Mouse (Mus musculus) lung, embryonic 14.5 days (tissue): Measurements from ENCODE around the gene Hoxc9. TPM values are rescaled to one million over a fixed set of nuclear protein-coding genes. Genes with fewer than 3 reads are reported as not detected.

ENCODE experiments used
- ATAC-seq: fragments of 200-750 bp; cut with Nextera tagmentation; 2 replicates; pipeline ENCODE4 v1.8.0; 2017; ENCODE audit warnings: mild to moderate bottlenecking, moderate TSS enrichment, moderate library complexity; ENCODE audit not compliant: insufficient read depth
- DNase-seq: peaks from one replicate; pipeline ENCODE4 v3.0.0-alpha.2; 2015
- H3K27ac ChIP-seq: fragments of 300-500 bp; sonication (generic); 2 replicates; pipeline ENCODE4 v1.5.1; 2014; ENCODE audit warnings: low read depth, mild to moderate bottlenecking, moderate library complexity
- H3K27me3 ChIP-seq: fragments of 300-500 bp; sonication (generic); 2 replicates; pipeline ENCODE4 v1.6.1; 2014; ENCODE audit warnings: low read length, control low read depth; ENCODE audit not compliant: insufficient read depth
- H3K36me3 ChIP-seq: fragments of 300-500 bp; sonication (generic); 2 replicates; pipeline ENCODE4 v1.6.1; 2014; ENCODE audit warnings: control low read depth; ENCODE audit not compliant: insufficient read depth
- H3K4me1 ChIP-seq: fragments of 300-500 bp; sonication (generic); 2 replicates; pipeline ENCODE4 v1.6.1; 2014; ENCODE audit warnings: antibody characterized with exemption, control low read depth; ENCODE audit not compliant: insufficient read depth
- H3K4me2 ChIP-seq: fragments of 300-500 bp; sonication (generic); 2 replicates; pipeline ENCODE4 v1.6.1; 2014; ENCODE audit warnings: mild to moderate bottlenecking
- H3K4me3 ChIP-seq: fragments of 300-500 bp; sonication (generic); 2 replicates; pipeline ENCODE4 v1.5.1; 2014; ENCODE audit warnings: low read depth, low read length
- H3K9ac ChIP-seq: fragments of 300-500 bp; sonication (generic); 2 replicates; pipeline ENCODE4 v1.6.1; 2014
- H3K9me3 ChIP-seq: fragments of 300-500 bp; sonication (generic); 2 replicates; pipeline ENCODE4 v1.6.1; 2016; ENCODE audit warnings: low read depth, low read length, control low read depth
- CTCF ChIP-seq: IDR thresholded peaks from 2 replicates; pipeline ENCODE4 v1.5.1; 2016; ENCODE audit warnings: antibody characterized with exemption, low read depth
- WGBS: fragments of 180-500 bp; shearing (Covaris S2); extraction: QIAGEN DNeasy Blood & Tissue Kit; methylation state at CpG from one replicate; pipeline ENCODE4 v1.1.7; 2014; 5-methylcytosine and 5-hydroxymethylcytosine counted together
- polyA plus RNA-seq: library from polyadenylated mRNA; unstranded; fragments of >200 nt; fragmentation: Nextera tagmentation; extraction: Ambion mirVana; gene quantifications from 2 replicates; pipeline ENCODE4 v1.2.1, GENCODE M21; 2014

Gene Hoxc9
- polyA plus RNA-seq, 1 experiment from 2014 or later: not detected

DNA sequence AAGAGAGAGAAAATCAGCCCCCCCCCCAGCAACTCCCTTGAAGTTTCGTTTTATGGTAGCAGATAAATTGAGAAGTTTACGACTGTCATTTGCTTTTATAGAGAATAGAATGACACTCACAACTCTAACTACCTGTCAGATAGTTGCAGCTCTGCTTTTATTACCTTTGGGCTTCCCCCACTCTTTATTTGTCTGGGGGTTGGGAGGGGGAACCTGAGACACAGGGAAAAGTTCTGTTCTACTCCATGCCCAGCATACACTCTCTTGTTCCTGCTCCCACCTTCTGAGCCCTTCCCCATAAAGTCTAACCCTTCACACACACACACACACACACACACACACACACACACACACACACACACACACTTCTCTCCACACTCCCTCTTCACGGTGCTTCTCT is 16.6 kb downstream of the Hoxc9 start:
- 4% methylated on average over 3 of the region's 3 CpGs for WGBS
- Histone ChIP-seq H3K9ac (no peak overlapping the region), H3K9me3 (no peaks in the 10 kb centered on the region), H3K27me3 (peaks cover 98% of the 10 kb centered on the region), H3K36me3 (no peaks in the 10 kb centered on the region), H3K4me2 (no peak overlapping the region), H3K4me3 (no peak overlapping the region), H3K4me1 (no peaks in the 10 kb centered on the region), H3K27ac (no peak overlapping the region)
- ATAC-seq (no peak), DNase-seq (no peak)
- TF ChIP-seq CTCF: no peak

DNA sequence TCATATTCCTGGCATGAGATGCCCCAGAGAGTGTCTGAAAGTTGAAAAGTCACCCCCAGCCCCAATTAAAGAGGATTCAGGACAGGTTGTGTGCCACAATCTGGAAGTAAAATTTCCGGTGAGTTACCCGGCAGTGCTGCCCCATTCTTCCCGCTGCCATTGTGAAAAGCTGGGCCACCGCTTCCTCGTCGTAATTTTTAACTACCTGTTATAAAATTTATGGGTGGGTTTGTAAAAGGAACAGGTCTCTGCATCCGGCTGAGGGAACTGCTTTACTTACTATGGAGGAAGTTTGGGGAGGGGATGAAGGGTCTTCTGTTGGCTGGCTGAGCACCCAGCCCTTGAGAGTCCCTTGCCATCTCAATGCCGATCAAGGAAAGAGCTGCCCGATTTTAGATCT is 20.3 kb downstream of the Hoxc9 start:
- DNase-seq: no peak
- Histone ChIP-seq H3K27me3 (peaks cover 99% of the 10 kb centered on the region), H3K36me3 (no peaks in the 10 kb centered on the region), H3K4me3 (no peak overlapping the region), H3K9ac (no peak overlapping the region), H3K9me3 (no peaks in the 10 kb centered on the region), H3K4me2 (no peak overlapping the region), H3K4me1 (no peaks in the 10 kb centered on the region), H3K27ac (no peak overlapping the region)
- TF ChIP-seq CTCF: no peak
- 3% methylated on average over 9 of the region's 9 CpGs for WGBS
- no peak for ATAC-seq

DNA sequence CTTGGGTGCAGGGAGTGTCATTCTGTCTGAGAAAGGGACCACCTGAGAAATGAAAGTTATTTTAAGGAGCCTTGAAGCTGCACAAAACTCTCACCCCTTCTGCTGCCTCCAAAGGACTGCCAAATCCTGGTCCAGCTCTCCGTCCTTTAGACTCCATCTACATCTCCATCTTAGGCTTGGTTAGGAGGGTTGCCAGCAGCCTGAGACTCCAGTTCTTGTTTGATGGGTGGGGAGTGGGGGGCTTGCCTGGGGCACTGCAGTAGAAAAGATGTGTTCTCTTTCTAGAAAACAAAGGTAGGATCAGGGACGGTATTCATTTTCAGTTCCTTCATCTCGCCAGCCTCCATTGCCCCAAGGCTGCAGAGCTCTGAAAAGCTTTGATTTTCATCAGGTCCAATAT is 21.2 kb downstream of the Hoxc9 start:
- H3K27ac ChIP-seq: no peak overlapping the region
- H3K27me3 ChIP-seq: peaks cover 99% of the 10 kb centered on the region
- WGBS: 4% methylated on average over 3 of the region's 3 CpGs
- H3K4me1 ChIP-seq: no peaks in the 10 kb centered on the region
- no peak for DNase-seq
- H3K9ac ChIP-seq: no peak overlapping the region
- no peaks in the 10 kb centered on the region for H3K9me3 ChIP-seq
- no peak for TF ChIP-seq CTCF
- H3K4me3 ChIP-seq: no peak overlapping the region
- no peak overlapping the region for H3K4me2 ChIP-seq
- H3K36me3 ChIP-seq: no peaks in the 10 kb centered on the region
- ATAC-seq: no peak

DNA sequence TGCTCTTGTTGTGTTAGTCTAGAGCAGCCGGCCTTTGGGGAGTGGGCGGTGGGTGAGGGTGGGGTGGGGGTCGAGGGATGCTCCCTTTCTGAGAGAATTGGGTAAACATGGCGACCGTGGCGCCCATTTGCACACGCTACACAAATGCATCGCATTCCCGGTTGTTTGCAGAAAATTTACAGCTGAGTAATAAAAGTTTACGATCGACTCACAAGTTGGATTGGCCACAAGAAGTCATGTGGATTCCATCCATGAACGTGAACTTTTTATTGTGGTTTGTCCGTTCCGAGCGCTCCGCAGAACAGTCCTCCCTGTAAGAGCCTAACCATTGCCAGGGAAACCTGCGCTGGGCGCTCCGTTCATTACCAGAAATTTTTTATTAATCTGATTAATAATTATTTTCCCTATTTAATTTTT is 21.7 kb downstream of the Hoxc9 start, which contains the start of gene Hoxc6:
Gene Hoxc6, plus strand, starts transcription at position 319 of the 417 bp plus-strand sequence.
- H3K4me3 ChIP-seq: peak within 1 kb of the TSS; percentile 43
- 2% methylated on average over 19 of the region's 19 CpGs for WGBS
- TF ChIP-seq CTCF: no peak
- no peak within 1 kb of the TSS for H3K9ac ChIP-seq
- no peak within 1 kb of the TSS for H3K27ac ChIP-seq
- DNase-seq: no peak
- ATAC-seq: no peak
- H3K27me3 ChIP-seq: peaks cover 99% of the 10 kb centered on the region
- peak within 1 kb of the TSS; percentile 79 for H3K4me2 ChIP-seq
- no peaks in the 10 kb centered on the region for H3K4me1 ChIP-seq
- no peaks in the 10 kb centered on the region for H3K9me3 ChIP-seq
- H3K36me3 ChIP-seq: no peaks in the 10 kb centered on the region

DNA sequence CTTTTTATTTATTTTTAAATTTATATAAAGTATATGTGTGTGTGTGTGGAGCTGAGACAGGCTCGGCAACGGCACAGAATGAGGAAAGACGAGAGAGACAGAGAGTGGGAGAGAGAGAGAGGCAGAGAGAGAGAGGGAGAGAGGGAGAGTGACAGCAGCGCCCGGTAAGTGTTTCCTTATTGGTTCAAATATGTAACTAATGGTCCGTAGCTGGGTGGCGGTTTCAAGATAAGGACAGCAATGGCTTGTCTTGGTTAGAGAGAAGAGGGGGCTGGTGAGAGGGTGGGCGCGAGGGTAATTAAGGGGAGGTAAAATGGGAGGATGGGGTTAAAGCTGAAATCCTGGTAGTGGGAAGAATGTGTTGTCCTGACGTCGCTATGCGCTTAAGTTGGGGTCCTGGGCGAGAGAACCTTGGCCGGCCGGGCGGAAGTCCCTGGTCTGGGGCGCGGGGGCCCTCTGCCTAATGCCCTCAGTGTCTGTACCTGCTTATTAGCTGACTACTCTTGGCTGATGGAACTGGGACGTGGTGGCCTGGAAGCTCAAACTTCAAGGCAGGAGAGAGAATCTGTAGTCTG is 22.5 kb downstream of the Hoxc9 start:
- Histone ChIP-seq H3K27me3 (peaks cover 99% of the 10 kb centered on the region), H3K9ac (no peak overlapping the region)
- under 1% methylated on average over 19 of the region's 19 CpGs for WGBS

DNA sequence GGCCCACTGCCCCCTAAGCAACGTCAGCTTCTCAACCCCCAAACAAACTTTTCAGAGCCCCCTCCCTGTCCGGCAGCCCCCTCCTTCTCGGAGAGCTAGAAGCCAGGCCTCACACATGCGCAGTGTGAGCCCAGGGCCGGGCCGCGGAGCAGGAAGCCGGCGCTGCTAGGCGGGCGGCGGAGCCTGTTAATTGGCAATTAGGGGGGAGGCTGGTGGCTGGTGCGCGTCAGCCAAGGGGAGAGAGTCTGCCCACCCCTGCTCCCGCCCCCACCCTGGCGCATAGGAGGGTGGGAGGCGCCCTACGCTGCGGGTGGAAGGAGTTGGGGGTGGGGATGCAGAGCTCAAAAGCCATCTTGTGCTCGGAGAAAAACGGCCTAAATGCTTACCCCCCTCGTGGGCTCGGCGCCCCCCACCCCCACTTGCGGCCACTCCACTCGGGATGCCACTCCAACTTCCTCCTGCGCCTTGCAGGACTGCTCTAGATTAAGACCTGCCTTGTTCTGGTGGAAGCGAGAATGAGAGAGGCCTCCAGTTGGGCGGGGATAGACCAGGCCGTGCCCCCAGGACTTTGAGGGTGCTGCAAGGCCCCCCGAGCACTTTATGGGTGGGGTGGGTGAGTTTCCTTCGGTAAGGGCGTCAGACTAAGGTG is 23.1 kb downstream of the Hoxc9 start:
- H3K4me2 ChIP-seq: peak overlapping the region; percentile 79
- WGBS: 1% methylated on average over 33 of the region's 33 CpGs
- no peaks in the 10 kb centered on the region for H3K36me3 ChIP-seq
- ATAC-seq: peak; percentile 52; the same call in 1 of the 2 replicates
- peak overlapping the region; percentile 43 for H3K4me3 ChIP-seq
- no peaks in the 10 kb centered on the region for H3K9me3 ChIP-seq
- no peak for TF ChIP-seq CTCF
- peaks cover 100% of the 10 kb centered on the region for H3K27me3 ChIP-seq
- H3K4me1 ChIP-seq: no peaks in the 10 kb centered on the region
- DNase-seq: peak; percentile 57
- H3K9ac ChIP-seq: peak overlapping the region; percentile 32; the same call in 1 of the 2 replicates
- H3K27ac ChIP-seq: no peak overlapping the region; the same call in 1 of the 2 replicates

More for the DNA sequence above, 22.5 kb downstream of the Hoxc9 start:
- ATAC-seq (peak; percentile 50; the same call in 1 of the 2 replicates), DNase-seq (no peak)
- TF ChIP-seq CTCF: no peak
- Histone ChIP-seq H3K4me1 (no peaks in the 10 kb centered on the region), H3K9me3 (no peaks in the 10 kb centered on the region), H3K4me2 (peak overlapping the region; percentile 79), H3K36me3 (no peaks in the 10 kb centered on the region), H3K27ac (no peak overlapping the region), H3K4me3 (peak overlapping the region; percentile 43)

DNA sequence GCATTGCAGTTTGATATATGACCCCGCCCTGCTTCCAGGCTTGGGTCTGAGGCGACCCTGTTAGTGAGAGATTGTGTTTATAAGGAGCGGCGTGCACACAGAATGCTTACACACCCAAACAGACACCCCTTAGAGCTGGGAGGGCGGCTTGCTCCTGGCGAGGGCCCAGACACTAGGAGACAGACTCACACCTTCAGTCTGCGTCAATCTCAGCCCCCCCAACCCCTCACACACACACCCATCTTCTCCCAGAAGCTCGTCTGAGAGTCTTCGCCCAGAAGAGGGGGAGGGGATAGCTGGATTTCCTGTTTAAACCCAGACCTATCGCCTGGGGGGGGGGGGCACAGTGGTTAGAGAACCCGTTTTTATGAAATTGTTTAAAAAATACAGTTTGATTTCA is 23.7 kb downstream of the Hoxc9 start:
- peak overlapping the region; percentile 43; the same call in 1 of the 2 replicates for H3K4me3 ChIP-seq
- no peaks in the 10 kb centered on the region for H3K36me3 ChIP-seq
- no peak overlapping the region for H3K9ac ChIP-seq
- H3K4me2 ChIP-seq: peak overlapping the region; percentile 79
- no peak overlapping the region for H3K27ac ChIP-seq
- peak; percentile 13; the same call in 1 of the 2 replicates for ATAC-seq
- peaks cover 100% of the 10 kb centered on the region for H3K27me3 ChIP-seq
- H3K9me3 ChIP-seq: no peaks in the 10 kb centered on the region
- H3K4me1 ChIP-seq: no peaks in the 10 kb centered on the region
- DNase-seq: no peak
- 3% methylated on average over 11 of the region's 11 CpGs for WGBS
- TF ChIP-seq CTCF: no peak
